Mouse (Mus musculus): ENCODE measurements around the gene Fgf18. TPM values are rescaled to one million over a fixed set of nuclear protein-coding genes. Genes with fewer than 3 reads are reported as not detected.
A peak's percentile ranks its signal among the peaks of the same experiment; 100 is the strongest.

The Fgf18 gene
- polyA plus RNA-seq, 1 experiment from 2014 or later: 0.83 TPM

GRCm38 (mm10) chr11:33175768-33176167, 28.6 kb upstream of the Fgf18 start:
- Histone ChIP-seq H3K9me3 (ENCODE audit: control insufficient read depth, low read length) (no peaks in the 10 kb centered on the region), H3K36me3 (ENCODE audit: control insufficient read depth, insufficient read depth, low read length) (no peaks in the 10 kb centered on the region), H3K27ac (ENCODE audit: low read length) (no peak overlapping the region), H3K9ac (ENCODE audit: low read depth, low read length) (no peak overlapping the region), H3K4me3 (ENCODE audit: low read length) (no peak overlapping the region), H3K4me1 (ENCODE audit: control insufficient read depth, insufficient read depth, low read length) (no peaks in the 10 kb centered on the region), H3K27me3 (replicated peaks; ENCODE audit: control insufficient read depth, insufficient read depth, low read length) (0 out of 2 replicates have a peak, but pooled peaks cover 4% of the 10 kb centered on the region), H3K4me2 (ENCODE audit: low read depth, low read length) (no peak overlapping the region)
- ATAC-seq: no peak
- 43% methylated on average over 2 of the region's 3 CpGs for WGBS

- Histone ChIP-seq H3K27me3 (replicated peaks; ENCODE audit: control insufficient read depth, insufficient read depth, low read length) (no peaks in the 10 kb centered on the region; the same call in 1 of the 2 replicates), H3K4me1 (ENCODE audit: control insufficient read depth, insufficient read depth, low read length) (no peaks in the 10 kb centered on the region), H3K9ac (ENCODE audit: low read depth, low read length) (no peak overlapping the region), H3K4me3 (ENCODE audit: low read length) (no peak overlapping the region), H3K4me2 (ENCODE audit: low read depth, low read length) (no peak overlapping the region), H3K9me3 (ENCODE audit: control insufficient read depth, low read length) (no peaks in the 10 kb centered on the region), H3K27ac (ENCODE audit: low read length) (no peak overlapping the region), H3K36me3 (ENCODE audit: control insufficient read depth, insufficient read depth, low read length) (no peaks in the 10 kb centered on the region)
- no peak for ATAC-seq
- WGBS: 14% methylated on average over 9 of the region's 9 CpGs
Measured at GRCm38 (mm10) chr11:33170489-33170888, 23.3 kb upstream of the Fgf18 start.

DNA sequence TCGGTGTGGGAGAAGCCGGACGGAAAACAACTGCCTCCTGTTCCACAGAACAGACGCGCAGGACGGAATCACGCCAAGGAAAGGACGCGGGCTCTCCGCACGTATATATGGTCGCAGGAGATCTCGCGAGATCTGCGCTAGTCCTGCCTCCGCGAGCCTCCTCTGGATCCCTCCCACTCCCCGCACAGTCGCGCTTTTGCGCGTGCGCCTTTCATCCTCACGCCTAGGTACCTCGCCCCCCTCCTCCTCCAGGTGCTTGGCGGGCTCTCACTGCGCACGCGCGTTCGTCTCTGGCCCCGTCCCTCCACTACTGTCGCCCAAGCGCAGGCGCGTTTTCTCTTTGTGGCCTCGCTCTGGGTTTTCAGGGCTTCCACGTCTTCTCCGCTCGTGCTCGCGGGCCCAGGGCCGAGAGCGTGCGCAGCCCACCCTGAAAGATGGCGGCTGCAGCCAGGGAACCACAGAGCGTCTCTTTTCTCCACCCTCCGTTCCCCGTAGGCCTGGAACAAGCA, 15.9 kb upstream of the Fgf18 start, which contains the start of gene Npm1:
Gene Npm1 (minus strand): TSS at position 209 of the 509 bp plus-strand sequence.
- H3K9ac ChIP-seq (ENCODE audit: low read depth, low read length): peak within 1 kb of the TSS; percentile 94
- H3K4me1 ChIP-seq (ENCODE audit: control insufficient read depth, insufficient read depth, low read length): peaks cover 4% of the 10 kb centered on the region; the same call in 1 of the 2 replicates
- peak within 1 kb of the TSS; percentile 84 for H3K27ac ChIP-seq (ENCODE audit: low read length)
- peak within 1 kb of the TSS; percentile 87 for H3K4me3 ChIP-seq (ENCODE audit: low read length)
- no peaks in the 10 kb centered on the region for H3K9me3 ChIP-seq (ENCODE audit: control insufficient read depth, low read length)
- 2% methylated on average over 49 of the region's 49 CpGs for WGBS
- H3K27me3 ChIP-seq (replicated peaks; ENCODE audit: control insufficient read depth, insufficient read depth, low read length): no peaks in the 10 kb centered on the region
- H3K36me3 ChIP-seq (ENCODE audit: control insufficient read depth, insufficient read depth, low read length): no peaks in the 10 kb centered on the region
- H3K4me2 ChIP-seq (ENCODE audit: low read depth, low read length): peak within 1 kb of the TSS; percentile 83
- peak; percentile 97 for ATAC-seq

- no peaks in the 10 kb centered on the region for H3K9me3 ChIP-seq (ENCODE audit: control insufficient read depth, low read length)
- peak overlapping the region; percentile 83 for H3K4me2 ChIP-seq (ENCODE audit: low read depth, low read length)
- H3K4me1 ChIP-seq (ENCODE audit: control insufficient read depth, insufficient read depth, low read length): peaks cover 4% of the 10 kb centered on the region; the same call in 1 of the 2 replicates
- WGBS: 2% methylated on average over 49 of the region's 53 CpGs
- ATAC-seq: peak; percentile 51
- no peaks in the 10 kb centered on the region for H3K27me3 ChIP-seq (replicated peaks; ENCODE audit: control insufficient read depth, insufficient read depth, low read length)
- peak overlapping the region; percentile 87 for H3K4me3 ChIP-seq (ENCODE audit: low read length)
- H3K9ac ChIP-seq (ENCODE audit: low read depth, low read length): peak overlapping the region; percentile 94
- no peaks in the 10 kb centered on the region for H3K36me3 ChIP-seq (ENCODE audit: control insufficient read depth, insufficient read depth, low read length)
- H3K27ac ChIP-seq (ENCODE audit: low read length): peak overlapping the region; percentile 49
Measured at GRCm38 (mm10) chr11:33162211-33162997, 15.2 kb upstream of the Fgf18 start.

DNA sequence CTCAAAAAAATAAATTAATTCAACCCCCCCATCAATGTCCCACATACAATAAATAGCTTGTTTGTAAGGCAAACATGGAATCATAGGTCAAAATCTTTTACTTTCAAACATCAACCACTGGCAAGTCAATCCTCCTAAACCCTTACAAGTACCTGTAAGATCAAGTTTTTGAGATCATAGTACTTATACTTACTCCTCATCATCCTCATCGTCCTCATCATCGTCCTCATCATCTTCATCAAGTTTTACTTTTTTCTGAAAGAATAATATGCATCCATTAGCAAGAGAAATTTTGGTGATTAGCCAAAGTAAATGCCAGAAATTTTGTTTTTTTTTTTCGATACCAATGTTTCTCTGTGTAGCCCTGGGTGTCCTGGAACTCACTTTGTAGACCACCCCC, 12.5 kb upstream of the Fgf18 start:
- WGBS: 90% methylated on average over 3 of the region's 3 CpGs
- peaks cover 4% of the 10 kb centered on the region; the same call in 1 of the 2 replicates for H3K4me1 ChIP-seq (ENCODE audit: control insufficient read depth, insufficient read depth, low read length)
- H3K4me3 ChIP-seq (ENCODE audit: low read length): no peak overlapping the region
- no peaks in the 10 kb centered on the region for H3K27me3 ChIP-seq (replicated peaks; ENCODE audit: control insufficient read depth, insufficient read depth, low read length)
- no peak overlapping the region for H3K9ac ChIP-seq (ENCODE audit: low read depth, low read length)
- no peak for ATAC-seq
- H3K4me2 ChIP-seq (ENCODE audit: low read depth, low read length): no peak overlapping the region
- no peaks in the 10 kb centered on the region for H3K9me3 ChIP-seq (ENCODE audit: control insufficient read depth, low read length)
- H3K27ac ChIP-seq (ENCODE audit: low read length): no peak overlapping the region
- H3K36me3 ChIP-seq (ENCODE audit: control insufficient read depth, insufficient read depth, low read length): no peaks in the 10 kb centered on the region

- Histone ChIP-seq H3K4me1 (ENCODE audit: control insufficient read depth, insufficient read depth, low read length) (no peaks in the 10 kb centered on the region), H3K4me2 (ENCODE audit: low read depth, low read length) (no peak overlapping the region), H3K9me3 (ENCODE audit: control insufficient read depth, low read length) (no peaks in the 10 kb centered on the region), H3K27me3 (replicated peaks; ENCODE audit: control insufficient read depth, insufficient read depth, low read length) (no peaks in the 10 kb centered on the region), H3K4me3 (ENCODE audit: low read length) (no peak overlapping the region), H3K9ac (ENCODE audit: low read depth, low read length) (no peak overlapping the region), H3K27ac (ENCODE audit: low read length) (no peak overlapping the region), H3K36me3 (ENCODE audit: control insufficient read depth, insufficient read depth, low read length) (peaks cover 4% of the 10 kb centered on the region)
- WGBS: 79% methylated on average over 2 of the region's 2 CpGs
- no peak for ATAC-seq
Measured at GRCm38 (mm10) chr11:33157453-33158196, 10.4 kb upstream of the Fgf18 start.

GRCm38 (mm10) chr11:33156436-33157015, 9.3 kb upstream of the Fgf18 start:
- Histone ChIP-seq H3K27ac (ENCODE audit: low read length) (no peak overlapping the region), H3K9me3 (ENCODE audit: control insufficient read depth, low read length) (no peaks in the 10 kb centered on the region), H3K4me3 (ENCODE audit: low read length) (no peak overlapping the region), H3K4me1 (ENCODE audit: control insufficient read depth, insufficient read depth, low read length) (no peaks in the 10 kb centered on the region), H3K36me3 (ENCODE audit: control insufficient read depth, insufficient read depth, low read length) (peaks cover 4% of the 10 kb centered on the region), H3K4me2 (ENCODE audit: low read depth, low read length) (no peak overlapping the region), H3K9ac (ENCODE audit: low read depth, low read length) (no peak overlapping the region), H3K27me3 (replicated peaks; ENCODE audit: control insufficient read depth, insufficient read depth, low read length) (no peaks in the 10 kb centered on the region)
- WGBS: 75% methylated on average over 4 of the region's 4 CpGs
- ATAC-seq: no peak

- Histone ChIP-seq H3K27me3 (replicated peaks; ENCODE audit: control insufficient read depth, insufficient read depth, low read length) (no peaks in the 10 kb centered on the region), H3K9me3 (ENCODE audit: control insufficient read depth, low read length) (no peaks in the 10 kb centered on the region), H3K4me2 (ENCODE audit: low read depth, low read length) (no peak overlapping the region), H3K9ac (ENCODE audit: low read depth, low read length) (no peak overlapping the region), H3K27ac (ENCODE audit: low read length) (no peak overlapping the region), H3K4me3 (ENCODE audit: low read length) (no peak overlapping the region), H3K4me1 (ENCODE audit: control insufficient read depth, insufficient read depth, low read length) (no peaks in the 10 kb centered on the region), H3K36me3 (ENCODE audit: control insufficient read depth, insufficient read depth, low read length) (peaks cover 4% of the 10 kb centered on the region)
- ATAC-seq: no peak
- WGBS: 82% methylated on average over 3 of the region's 3 CpGs
Measured at GRCm38 (mm10) chr11:33154459-33154858, 7.3 kb upstream of the Fgf18 start.

DNA sequence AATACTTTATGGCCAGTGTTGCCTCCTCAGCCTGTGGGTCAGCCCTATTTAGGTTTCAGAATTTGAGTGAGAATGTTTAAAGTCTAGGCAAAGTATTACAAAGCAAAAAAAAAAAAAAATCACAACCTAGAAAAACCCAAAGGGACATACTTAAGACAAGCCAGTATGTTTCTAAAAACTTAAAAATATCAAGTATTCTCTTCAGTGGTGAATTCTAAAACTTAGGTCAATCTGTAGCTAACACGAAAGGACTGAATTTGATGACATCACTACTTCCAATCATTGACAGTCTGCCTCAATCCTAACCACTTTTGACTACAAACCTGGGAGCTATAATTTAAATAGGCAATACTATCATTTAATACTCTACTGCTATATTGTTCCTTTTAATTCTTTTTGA, 5.8 kb upstream of the Fgf18 start:
- Histone ChIP-seq H3K27ac (ENCODE audit: low read length) (no peak overlapping the region), H3K4me3 (ENCODE audit: low read length) (no peak overlapping the region), H3K4me1 (ENCODE audit: control insufficient read depth, insufficient read depth, low read length) (peaks cover 2% of the 10 kb centered on the region; the same call in 1 of the 2 replicates), H3K9me3 (ENCODE audit: control insufficient read depth, low read length) (no peaks in the 10 kb centered on the region), H3K36me3 (ENCODE audit: control insufficient read depth, insufficient read depth, low read length) (peaks cover 4% of the 10 kb centered on the region), H3K27me3 (replicated peaks; ENCODE audit: control insufficient read depth, insufficient read depth, low read length) (no peaks in the 10 kb centered on the region), H3K4me2 (ENCODE audit: low read depth, low read length) (no peak overlapping the region), H3K9ac (ENCODE audit: low read depth, low read length) (no peak overlapping the region)
- ATAC-seq: no peak
- whole genome bisulfite sequencing: 84% methylated on average over 1 of the region's 1 CpGs

All from intestine, embryonic 16.5 days (tissue).